Mouse (Mus musculus): ENCODE measurements around the gene Cemip2. TPM values are rescaled to one million over a fixed set of nuclear protein-coding genes. Genes with fewer than 3 reads are reported as not detected.
"Not testable (repeated sequence)": the region's sequence is repeated elsewhere in the genome, so short reads cannot be mapped to it uniquely, and the experiment has no call there.

The Cemip2 gene
- total RNA-seq, 2 experiments from 2014 or later = 22.8 to 23.7 TPM

DNA sequence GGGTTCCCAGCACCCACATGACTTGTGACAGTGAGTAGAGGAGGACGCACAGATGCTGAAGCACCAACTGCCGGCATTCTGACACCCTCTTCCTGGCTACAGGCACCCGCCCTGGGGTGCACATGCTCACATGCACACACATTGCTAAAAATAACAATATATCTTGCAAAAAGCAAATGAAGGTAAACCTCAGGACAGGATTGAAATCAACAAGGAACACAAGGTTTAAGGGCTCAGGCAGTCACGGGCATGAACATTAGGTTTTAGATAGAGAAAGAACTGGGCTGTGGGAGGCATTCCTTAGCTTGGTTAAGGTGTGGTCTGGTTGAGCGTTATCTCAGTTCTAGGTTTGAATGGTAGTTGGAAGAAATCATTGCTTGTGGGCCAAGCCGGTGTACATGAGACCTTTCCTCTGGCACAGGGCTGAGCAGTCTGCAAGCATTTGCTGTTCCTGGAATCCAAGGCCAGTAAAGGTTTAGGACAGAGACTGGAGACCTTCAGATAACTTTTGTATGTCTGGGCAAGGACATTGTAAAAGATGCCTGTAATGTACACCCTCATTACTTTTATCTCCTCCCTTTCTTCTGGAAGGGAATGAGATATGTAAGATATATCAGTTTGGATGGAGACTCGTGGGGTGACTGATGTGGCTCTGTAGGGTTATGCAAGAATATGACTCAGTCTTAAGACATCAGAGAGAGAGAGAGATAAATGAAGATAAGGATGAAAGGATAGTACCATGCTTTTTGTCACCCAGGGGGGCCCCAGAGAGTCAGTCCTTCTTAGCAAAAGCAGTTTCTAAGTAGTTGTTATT lies 87.3 kb downstream of the Cemip2 start:
- peak; percentile 20 to 45 for DNase-seq

DNA sequence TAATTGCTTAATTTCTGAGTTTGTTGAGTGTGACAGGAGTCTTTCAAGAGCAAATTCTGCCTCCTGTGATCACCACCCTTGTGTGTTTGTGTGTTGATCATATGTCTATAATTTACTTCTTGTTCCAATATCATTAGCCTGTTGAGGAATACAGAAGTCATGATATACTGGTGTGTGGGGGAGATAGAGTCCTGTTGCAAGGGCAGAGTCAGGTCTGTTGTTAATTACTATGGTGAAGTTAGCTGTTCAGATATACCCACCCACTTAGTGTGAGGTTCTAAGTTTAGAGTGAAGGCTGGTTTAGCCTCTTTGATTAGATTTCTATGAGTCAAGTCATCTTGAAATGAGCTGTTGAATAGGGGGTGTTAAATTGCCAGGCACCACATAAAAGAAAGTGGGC lies 88.0 kb downstream of the Cemip2 start:
- no peak for DNase-seq

DNA sequence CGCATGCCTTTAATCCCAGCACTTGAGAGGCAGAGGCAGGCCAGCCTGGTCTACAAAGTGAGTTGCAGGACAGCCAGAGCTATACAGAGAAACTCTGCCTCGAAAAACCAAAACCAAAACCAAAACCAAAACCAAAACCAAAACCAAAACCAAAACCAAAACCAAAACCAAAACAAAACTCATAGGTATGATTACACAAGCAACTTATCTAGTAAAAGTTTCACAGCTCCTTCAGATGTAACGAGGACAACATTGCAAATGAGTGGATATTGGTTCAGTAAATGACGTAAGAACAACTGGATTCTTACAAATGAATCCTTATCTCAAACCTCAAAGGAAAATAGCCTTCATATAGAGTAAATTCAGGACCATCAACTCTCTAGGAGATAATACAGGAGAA lies 88.6 kb downstream of the Cemip2 start:
- DNase-seq = not testable (repeated sequence)

DNA sequence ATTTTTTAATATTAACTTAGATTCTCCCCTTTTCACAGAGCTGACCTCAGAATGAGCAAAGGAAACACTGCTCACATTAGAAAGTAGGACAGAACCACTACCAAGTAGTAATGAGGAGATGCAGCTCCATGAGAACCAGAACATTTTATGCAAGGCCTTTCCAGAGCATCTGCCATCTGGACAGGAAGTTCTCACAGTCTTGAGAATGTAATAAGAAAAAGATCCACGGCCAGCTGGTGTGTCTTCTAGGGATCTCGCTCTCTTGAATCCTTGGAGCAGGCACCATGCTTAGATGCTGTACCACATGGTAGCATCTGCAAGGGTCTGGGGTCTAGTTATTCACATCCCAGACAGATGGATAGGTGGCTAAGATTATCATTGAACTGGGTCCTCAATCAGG lies 90.3 kb downstream of the Cemip2 start:
- DNase-seq = no peak

DNA sequence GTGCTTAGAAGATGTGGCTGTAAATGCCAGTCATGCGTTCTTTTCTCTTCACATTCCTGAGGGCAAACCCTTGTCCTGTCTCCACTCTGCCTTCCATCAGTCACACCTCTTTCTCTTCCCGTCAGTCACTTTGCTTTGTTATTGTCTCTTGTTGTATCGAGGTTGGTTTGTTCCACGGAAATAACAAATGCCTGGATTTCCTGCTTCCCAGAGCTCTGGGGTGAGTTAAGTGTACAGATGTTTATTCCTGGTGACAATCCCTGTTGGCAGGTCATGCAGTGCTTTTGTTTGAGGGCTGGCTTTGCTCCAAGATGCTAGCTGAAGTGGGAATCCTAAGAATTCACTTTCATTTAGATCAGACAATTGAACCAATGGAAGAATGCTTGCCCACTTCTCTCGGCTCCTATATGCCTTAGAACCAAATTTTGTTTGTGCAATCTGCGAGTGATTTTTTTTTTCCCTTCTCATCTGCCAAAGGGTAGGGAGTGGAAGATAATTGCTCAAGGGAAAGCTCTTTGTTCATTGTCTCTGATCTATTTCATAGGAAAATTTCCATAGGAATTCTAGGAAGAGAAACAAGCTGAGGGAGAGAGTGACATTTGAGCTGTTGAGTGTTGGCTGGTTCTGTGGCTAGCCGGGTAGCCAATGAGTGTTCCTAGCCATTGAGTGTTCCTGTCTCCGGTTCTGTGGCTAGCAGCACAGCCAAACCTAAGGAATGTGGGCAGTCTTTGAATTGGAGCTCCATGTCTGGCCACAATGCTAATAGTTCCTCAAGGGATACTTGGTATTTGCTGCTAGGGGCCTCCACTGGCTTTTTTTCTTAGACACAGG lies 104.2 kb downstream of the Cemip2 start:
- peak; percentile 28 to 54 for DNase-seq

DNA sequence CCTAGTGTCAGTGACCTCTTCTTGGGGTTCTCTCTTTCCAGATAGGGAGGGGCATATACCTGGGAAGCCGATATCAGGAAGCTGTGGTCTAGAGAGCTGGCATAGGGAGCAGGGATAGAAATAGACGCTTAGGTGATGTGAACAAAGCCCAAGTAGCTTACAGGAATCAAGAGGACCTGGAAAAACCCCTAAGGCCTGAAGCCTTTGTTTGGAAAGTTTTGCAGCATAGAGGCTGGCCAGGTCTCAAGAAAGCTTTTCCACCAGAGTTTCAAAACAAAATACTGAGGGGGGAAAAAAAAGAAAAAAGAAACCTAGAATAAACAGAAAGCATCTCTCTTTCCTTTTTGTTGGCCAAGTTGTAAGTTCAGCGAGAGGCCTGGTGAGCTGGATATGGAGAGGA lies 104.9 kb downstream of the Cemip2 start:
- no peak for DNase-seq

DNA sequence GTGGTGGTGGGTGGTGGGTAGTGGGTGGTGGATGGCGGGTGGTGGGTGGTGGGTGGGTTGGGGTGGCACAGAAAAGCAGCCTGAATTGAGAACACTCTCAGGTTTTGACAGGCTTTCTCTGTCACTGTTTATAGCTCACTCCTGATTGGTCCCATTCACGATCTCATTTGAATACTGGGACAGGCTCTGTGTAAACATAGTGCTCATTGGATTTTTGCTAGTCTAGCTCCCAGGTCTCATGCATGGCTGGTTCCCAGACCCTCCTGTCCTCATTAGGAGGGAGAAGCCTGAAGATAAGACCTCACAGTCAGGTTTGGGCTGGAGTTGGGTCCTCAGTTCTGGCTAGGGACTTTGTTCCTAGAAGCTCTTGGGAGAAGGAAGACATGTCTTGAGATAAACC lies 105.8 kb downstream of the Cemip2 start:
- no peak for DNase-seq

DNA sequence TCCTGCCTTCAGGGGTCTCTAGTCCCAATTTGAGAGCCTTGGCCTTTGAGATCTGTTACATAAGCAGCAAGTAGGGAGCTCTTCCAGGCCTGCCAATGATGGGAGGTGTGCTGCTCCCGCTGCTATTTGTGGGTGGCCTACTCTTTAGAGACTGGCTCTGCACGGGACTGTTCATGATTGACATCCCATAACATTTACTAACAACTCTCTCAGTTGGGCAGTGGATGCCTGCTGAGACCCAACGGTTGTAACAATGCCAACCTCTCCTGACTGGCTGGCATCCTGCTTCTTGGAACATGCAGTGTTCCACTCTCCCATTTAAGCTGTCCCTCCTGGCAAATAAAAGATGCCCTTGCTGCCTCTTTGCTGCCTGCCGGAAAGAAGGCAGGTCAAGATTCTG lies 106.2 kb downstream of the Cemip2 start:
- DNase-seq = no peak

DNA sequence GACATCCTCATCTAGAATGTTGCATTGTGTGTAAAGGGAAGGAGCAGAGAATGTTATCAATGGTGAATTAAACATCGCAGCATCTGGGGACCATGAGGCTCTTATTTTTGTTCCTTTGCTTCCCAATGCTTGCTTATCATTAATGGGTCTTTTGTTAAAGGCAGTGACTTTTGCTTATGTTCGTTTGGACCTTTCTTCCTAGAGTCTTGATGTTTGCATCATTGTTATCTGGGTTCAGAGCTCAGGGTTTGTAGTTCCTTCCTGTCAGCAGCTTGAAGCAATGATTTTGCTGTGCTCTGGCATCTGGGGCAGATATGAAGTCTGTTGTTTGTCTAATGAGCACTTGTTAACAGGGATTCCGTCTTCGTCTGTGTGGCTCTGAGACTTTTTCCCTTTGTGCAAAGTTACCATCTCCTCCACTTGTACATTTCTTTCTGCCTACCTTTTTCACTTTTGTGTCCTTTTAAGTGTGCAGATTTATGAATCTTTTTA lies 108.1 kb downstream of the Cemip2 start:
- DNase-seq = no peak

DNA sequence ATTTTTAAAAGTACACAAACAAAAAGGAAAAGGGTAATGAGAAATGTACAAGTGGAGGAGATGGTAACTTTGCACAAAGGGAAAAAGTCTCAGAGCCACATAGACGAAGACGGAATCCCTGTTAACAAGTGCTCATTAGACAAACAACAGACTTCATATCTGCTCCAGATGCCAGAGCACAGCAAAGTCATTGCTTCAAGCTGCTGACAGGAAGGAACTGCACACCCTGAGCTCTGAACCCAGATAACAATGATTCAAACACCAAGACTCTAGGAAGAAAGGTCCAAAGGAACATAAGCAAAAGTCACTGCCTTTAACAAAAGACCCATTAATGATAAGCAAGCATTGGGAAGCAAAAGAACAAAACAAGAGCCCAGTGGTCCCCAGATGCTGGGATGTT lies 112.6 kb downstream of the Cemip2 start:
- no peak for DNase-seq

DNA sequence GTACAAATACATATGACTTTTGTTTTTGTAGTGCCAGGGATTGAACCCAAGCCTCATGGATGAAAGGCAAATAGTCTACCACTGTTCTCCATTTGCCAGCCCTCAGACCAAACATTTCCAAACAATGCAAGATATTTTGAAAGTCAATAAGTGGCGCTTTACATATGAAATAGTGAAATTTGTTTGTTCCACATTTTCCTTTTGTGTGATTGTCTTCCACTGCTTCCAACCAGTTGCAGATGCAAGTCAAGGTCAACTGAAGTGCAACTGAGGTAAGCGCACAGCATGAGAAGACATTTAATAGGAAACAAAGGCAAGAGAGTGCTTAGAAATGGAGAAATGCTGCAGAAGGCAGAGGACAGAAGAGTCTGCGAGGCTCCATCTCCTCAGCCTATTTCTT lies 116.7 kb downstream of the Cemip2 start:
- DNase-seq = no peak

DNA sequence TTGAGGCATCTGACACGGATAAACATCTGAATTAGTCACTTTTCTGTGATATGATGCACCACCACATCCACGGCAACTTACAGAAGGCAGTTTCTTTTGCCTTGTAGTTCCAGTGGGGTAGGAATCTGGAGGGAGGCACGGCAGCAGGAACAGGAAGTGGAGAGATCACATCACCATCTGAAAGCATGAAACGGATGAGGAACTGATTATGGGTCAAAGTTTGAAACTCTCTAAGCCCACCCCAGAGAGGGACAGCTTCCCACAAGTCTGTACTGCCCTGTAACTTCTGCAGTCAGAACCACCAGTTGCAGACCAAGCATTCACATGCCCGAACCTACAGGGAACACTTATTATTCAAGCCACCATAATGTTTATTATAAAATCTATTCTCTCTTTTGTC lies 117.4 kb downstream of the Cemip2 start:
- DNase-seq = no peak

DNA sequence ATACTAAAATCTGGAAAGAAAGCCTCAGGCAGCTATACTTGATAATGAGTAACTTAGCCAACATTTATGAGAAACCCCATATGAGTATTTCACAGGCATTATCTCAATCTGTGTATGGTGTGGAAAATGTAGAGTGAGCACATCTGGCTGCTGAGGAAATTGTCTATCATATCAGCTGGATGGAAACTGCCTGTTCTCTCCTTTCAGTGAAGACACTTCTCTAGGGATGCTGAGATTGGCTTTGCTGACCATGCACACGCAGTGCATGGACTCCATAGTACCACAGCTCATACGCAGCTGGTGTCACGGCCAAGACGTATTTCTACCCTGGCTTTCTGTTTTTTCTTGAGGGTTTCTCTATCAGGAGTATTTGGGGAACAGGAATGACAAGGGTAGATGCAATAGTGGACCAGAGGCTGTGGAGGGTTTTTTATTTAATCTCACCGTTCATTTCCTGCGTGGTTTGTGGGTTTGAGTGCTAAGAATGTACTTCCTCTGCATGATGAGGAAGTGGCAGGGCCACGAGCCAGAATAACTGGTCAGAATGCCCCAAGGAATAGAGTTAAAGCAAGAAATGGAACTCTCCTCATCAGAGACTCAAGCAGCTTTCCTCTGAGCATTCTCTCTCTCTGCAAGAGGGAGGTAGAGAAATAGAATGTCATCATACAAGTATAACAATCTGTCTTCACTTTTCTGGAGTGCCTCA lies 119.1 kb downstream of the Cemip2 start:
- peak; percentile 14 to 48 for DNase-seq

DNA sequence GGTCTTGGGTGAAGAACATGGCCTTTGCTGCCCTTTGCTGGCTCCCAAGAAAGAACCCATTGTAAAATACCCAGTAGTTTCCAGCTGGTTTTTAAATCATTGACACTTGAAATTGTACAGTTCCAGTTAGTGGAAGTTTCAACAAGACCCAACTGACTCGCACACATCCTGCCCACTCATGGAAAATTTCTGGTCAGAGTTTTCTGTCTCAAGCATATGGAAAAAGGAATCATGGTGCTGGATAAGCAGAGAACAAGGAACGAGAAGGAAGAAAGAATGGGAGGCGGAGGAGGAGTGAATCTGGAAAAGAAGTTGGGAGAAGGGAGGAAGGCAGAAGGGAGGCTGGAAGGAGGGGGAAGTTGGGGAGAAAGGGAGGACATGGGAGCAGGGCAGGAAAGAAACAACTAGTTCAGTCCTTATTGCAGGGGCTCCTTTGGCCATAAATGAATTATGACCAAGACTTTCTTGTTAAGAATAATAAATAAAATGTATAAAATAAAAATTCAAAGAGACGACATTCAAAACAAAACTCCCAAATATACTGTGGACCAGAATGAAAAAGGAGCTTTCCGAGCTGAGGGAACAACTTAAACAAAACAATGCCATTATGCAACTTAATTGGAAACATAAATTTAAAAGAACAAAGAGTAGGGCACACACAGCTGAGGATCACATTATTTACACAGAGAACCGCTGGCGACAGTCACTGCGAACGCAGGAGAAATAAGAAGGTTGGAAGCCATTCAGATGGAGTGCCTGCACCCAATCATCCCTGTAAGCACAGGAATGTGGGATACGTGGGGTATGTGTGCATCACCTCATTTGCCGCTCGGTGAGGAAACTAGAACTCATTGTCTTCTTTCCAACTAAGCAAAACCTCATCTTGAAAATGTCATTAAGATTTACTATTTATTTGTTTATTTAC lies 120.1 kb downstream of the Cemip2 start:
- no peak for DNase-seq

Other genes with a start within 250 kb of the Cemip2 start
- 10 to 100 TPM; 26.0 to 29.4 TPM for gene 1110059E24Rik, start 125.4 kb upstream of the Cemip2 start, total RNA-seq (2021)
- 10 to 100 TPM; 50.1 to 58.3 TPM for gene Abhd17b, start 125.2 kb upstream of the Cemip2 start, total RNA-seq (2021)